Mouse (Mus musculus) hindbrain, embryonic 14.5 days (tissue): ENCODE measurements around the gene Mrpl39. TPM values are rescaled to one million over a fixed set of nuclear protein-coding genes. Genes with fewer than 3 reads are reported as not detected.
A peak's percentile ranks its signal among the peaks of the same experiment; 100 is the strongest.

Experiments
- ATAC-seq: fragments of 200-750 bp; cut with Nextera tagmentation; 2 replicates; pipeline ENCODE4 v1.8.0; 2017; ENCODE audit warnings: moderate number of reproducible peaks, mild to moderate bottlenecking, moderate TSS enrichment, moderate library complexity; ENCODE audit not compliant: low FRiP score
- DNase-seq: peaks from one replicate; pipeline ENCODE4 v3.0.0-alpha.2; 2015; ENCODE audit warnings: low spot score
- H3K27ac ChIP-seq: fragments of 300-500 bp; sonication (generic); 2 replicates; pipeline ENCODE4 v1.5.1; 2014; ENCODE audit warnings: mild to moderate bottlenecking, moderate library complexity
- H3K27me3 ChIP-seq: fragments of 300-500 bp; sonication (generic); 2 replicates; pipeline ENCODE4 v1.6.1; 2014; ENCODE audit warnings: mild to moderate bottlenecking, low read length, mixed read lengths; ENCODE audit not compliant: control insufficient read depth, insufficient read depth
- H3K36me3 ChIP-seq: fragments of 300-500 bp; sonication (generic); replicated peaks from 2 replicates; pipeline ENCODE4 v1.6.1; 2014; ENCODE audit not compliant: control insufficient read depth, insufficient read depth
- H3K4me1 ChIP-seq: fragments of 300-500 bp; sonication (generic); replicated peaks from 2 replicates; pipeline ENCODE4 v1.6.1; 2014; ENCODE audit warnings: antibody characterized with exemption, low read length, mixed read lengths; ENCODE audit not compliant: control insufficient read depth, insufficient read depth
- H3K4me2 ChIP-seq: fragments of 300-500 bp; sonication (generic); replicated peaks from 2 replicates; pipeline ENCODE4 v1.6.1; 2014; ENCODE audit warnings: mild to moderate bottlenecking, moderate library complexity
- H3K4me3 ChIP-seq: fragments of 300-500 bp; sonication (generic); replicated peaks from 2 replicates; pipeline ENCODE4 v1.5.1; 2014; ENCODE audit warnings: mild to moderate bottlenecking, low read length
- H3K9ac ChIP-seq: fragments of 300-500 bp; sonication (generic); 2 replicates; pipeline ENCODE4 v1.6.1; 2014
- H3K9me3 ChIP-seq: fragments of 300-500 bp; sonication (generic); 2 replicates; pipeline ENCODE4 v1.6.1; 2016; ENCODE audit warnings: low read length; ENCODE audit not compliant: control insufficient read depth
- WGBS: fragments of 180-500 bp; shearing (Covaris S2); extraction: QIAGEN DNeasy Blood & Tissue Kit; methylation state at CpG from one replicate; pipeline ENCODE4 v1.1.7; 2014; 5-methylcytosine and 5-hydroxymethylcytosine counted together
- microRNA counts: library from miRNA; unstranded; fragments of <30 nt; microRNA quantifications from one replicate; lab custom pipeline; 2016
- microRNA-seq: library from miRNA; unstranded; fragments of <30 nt; microRNA quantifications from one replicate; pipeline ENCODE4, GENCODE M21; 2016
- polyA plus RNA-seq: library from polyadenylated mRNA; unstranded; fragments of >200 nt; fragmentation: Nextera tagmentation; extraction: Ambion mirVana; gene quantifications from 2 replicates; pipeline ENCODE4 v1.2.1, GENCODE M21; 2014

The Mrpl39 gene
- polyA plus RNA-seq, 1 experiment from 2014 or later: 38.1 TPM

DNA sequence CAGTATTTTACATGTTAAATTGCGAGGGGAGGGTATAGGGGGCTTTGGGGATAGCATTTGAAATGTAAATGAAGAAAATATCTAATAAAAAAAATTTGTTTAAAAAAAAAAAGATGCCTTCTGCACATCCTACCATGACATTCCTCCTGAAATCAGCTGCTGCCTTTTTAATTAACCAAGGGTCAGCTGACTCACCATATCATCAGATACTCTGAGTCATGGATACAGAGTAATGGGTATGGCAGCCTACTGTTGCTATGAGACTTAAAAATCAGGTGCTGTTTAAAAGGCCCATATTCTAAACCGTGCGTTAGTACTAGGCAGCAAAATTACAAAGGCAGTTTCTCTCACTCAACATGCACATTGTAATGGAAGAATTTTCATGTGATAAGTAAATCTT, 58.2 kb downstream of the Mrpl39 start:
- DNase-seq: no peak
- WGBS: 86% methylated on average over 3 of the region's 3 CpGs
- H3K9ac ChIP-seq: no peak overlapping the region
- no peak overlapping the region for H3K4me2 ChIP-seq
- no peak overlapping the region for H3K27ac ChIP-seq
- H3K9me3 ChIP-seq: no peaks in the 10 kb centered on the region
- H3K4me3 ChIP-seq: no peak overlapping the region
- no peaks in the 10 kb centered on the region for H3K27me3 ChIP-seq
- ATAC-seq: no peak
- no peaks in the 10 kb centered on the region for H3K36me3 ChIP-seq
- no peaks in the 10 kb centered on the region for H3K4me1 ChIP-seq

MicroRNA genes within 50 kb of the gene (microRNA counts, 519-probe panel; counts per million panel counts)
- microRNA mmu-miR-155 (lab: Ali Mortazavi, UCI): not detected

Small RNAs within 50 kb of the gene (microRNA-seq; reads per million reads assigned to microRNA genes)
- 93.0 reads per million, percentile 51 among the genes with 10 or more reads in this experiment for gene Mir155

Other genes with a start within 250 kb of the Mrpl39 start
- gene A730009L09Rik, start 220.6 kb downstream of the Mrpl39 start, polyA plus RNA-seq: 0.18 TPM in 1 of 2 replicates, not detected in the other
- gene Jam2, start 38.4 kb upstream of the Mrpl39 start, polyA plus RNA-seq: 33.9 and 34.0 TPM in 2 replicates
- 20.3 and 21.8 TPM in 2 replicates for gene Gabpa, start 99.2 kb upstream of the Mrpl39 start, polyA plus RNA-seq
- gene Atp5j, start 99.9 kb upstream of the Mrpl39 start, polyA plus RNA-seq: 757 and 881 TPM in 2 replicates